Mouse (Mus musculus) C2C12 (cell line): ENCODE data around the gene Fam84a.

Experiments
- CEBPB ChIP-seq: IDR thresholded peaks from one replicate; pipeline ENCODE4 v1.6.1; 2011; ENCODE audit warnings: low read depth, mild to moderate bottlenecking, control low read depth, moderate library complexity
- CTCF ChIP-seq: IDR thresholded peaks from one replicate; pipeline ENCODE4 v1.5.1; 2011; ENCODE audit not compliant: control insufficient read depth, insufficient read depth, insufficient read length
- MAX ChIP-seq: IDR thresholded peaks from one replicate; pipeline ENCODE4 v1.6.1; 2011; ENCODE audit warnings: mild to moderate bottlenecking, control low read depth
- MYOG ChIP-seq: IDR thresholded peaks from one replicate; pipeline ENCODE4 v1.6.1; 2011; ENCODE audit not compliant: control insufficient read depth, insufficient read length; ENCODE audit errors: extremely low read depth
- USF1 ChIP-seq: IDR thresholded peaks from one replicate; pipeline ENCODE4 v1.6.1; 2011; ENCODE audit warnings: low read depth, mild to moderate bottlenecking, control low read depth, moderate library complexity

DNA sequence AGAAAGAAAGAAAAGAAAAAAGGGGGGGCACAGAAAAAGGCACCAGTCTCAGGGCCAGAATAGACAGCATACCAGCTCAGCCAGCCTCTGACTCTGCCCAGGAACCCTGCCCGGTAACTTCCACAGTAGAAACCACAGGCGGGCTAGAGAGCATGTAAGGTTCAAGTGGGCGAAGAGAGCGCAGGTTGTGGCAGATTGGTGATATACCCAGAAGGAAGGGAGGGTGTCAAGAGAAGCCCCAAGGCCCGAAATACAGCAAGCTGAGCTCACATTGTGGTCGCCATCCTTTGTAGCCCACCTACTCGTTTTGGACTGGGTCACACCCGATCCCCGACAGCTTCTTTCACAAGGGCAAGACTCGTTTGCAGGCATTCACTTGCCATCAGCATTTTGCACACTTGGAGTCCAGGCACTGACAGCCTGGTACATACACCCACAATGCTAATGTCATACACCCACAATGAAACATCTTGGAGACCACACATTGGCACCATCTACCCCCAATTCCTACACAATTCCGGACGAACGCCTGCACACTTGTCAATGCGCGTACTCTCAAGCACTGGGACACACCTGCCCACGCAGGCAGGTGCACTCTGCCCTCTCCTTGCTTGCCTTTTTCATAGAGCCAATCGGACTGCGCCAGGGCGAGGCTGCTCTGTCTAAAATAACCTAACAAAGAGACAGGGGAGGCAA is 770 bp downstream of the Fam84a start:
- TF ChIP-seq USF1 (no peak), CTCF (no peak), MAX (no peak), CEBPB (no peak), MYOG (no peak)
